Mouse (Mus musculus) stomach, embryonic 14.5 days (tissue): ENCODE measurements around the gene Ddost. TPM values are rescaled to one million over a fixed set of nuclear protein-coding genes. Genes with fewer than 3 reads are reported as not detected.
A peak's percentile ranks its signal among the peaks of the same experiment; 100 is the strongest.

Source experiments
- ATAC-seq: fragments of 200-750 bp; cut with Nextera tagmentation; 2 replicates; pipeline ENCODE4 v1.8.0; 2017; ENCODE audit warnings: low read depth, moderate TSS enrichment; ENCODE audit not compliant: insufficient number of reproducible peaks, insufficient read depth, low FRiP score
- H3K27ac ChIP-seq: fragments of 300-500 bp; sonication (generic); 2 replicates; pipeline ENCODE4 v1.5.1; 2014; ENCODE audit warnings: mild to moderate bottlenecking, low read length, moderate library complexity, mixed read lengths
- H3K27me3 ChIP-seq: fragments of 300-500 bp; sonication (generic); 2 replicates; pipeline ENCODE4 v1.6.1; 2014; ENCODE audit warnings: low read length, control low read depth, mixed read lengths; ENCODE audit not compliant: control insufficient read depth, insufficient read depth
- H3K36me3 ChIP-seq: fragments of 300-500 bp; sonication (generic); 2 replicates; pipeline ENCODE4 v1.6.1; 2014; ENCODE audit warnings: mild to moderate bottlenecking, control low read depth, low read length, moderate library complexity, mixed read lengths; ENCODE audit not compliant: control insufficient read depth, insufficient read depth
- H3K4me1 ChIP-seq: fragments of 300-500 bp; sonication (generic); 2 replicates; pipeline ENCODE4 v1.6.1; 2014; ENCODE audit warnings: low read length, control low read depth, mixed read lengths; ENCODE audit not compliant: control insufficient read depth, insufficient read depth
- H3K4me2 ChIP-seq: fragments of 300-500 bp; sonication (generic); replicated peaks from 2 replicates; pipeline ENCODE4 v1.6.1; 2014; ENCODE audit warnings: low read depth, low read length, control low read depth
- H3K4me3 ChIP-seq: fragments of 300-500 bp; sonication (generic); 2 replicates; pipeline ENCODE4 v1.5.1; 2014; ENCODE audit warnings: low read depth, low read length, control low read depth
- H3K9ac ChIP-seq: fragments of 300-500 bp; sonication (generic); replicated peaks from 2 replicates; pipeline ENCODE4 v1.6.1; 2014; ENCODE audit warnings: low read depth, mild to moderate bottlenecking, control low read depth, low read length, moderate library complexity, mixed read lengths
- H3K9me3 ChIP-seq: fragments of 300-500 bp; sonication (generic); 2 replicates; pipeline ENCODE4 v1.6.1; 2016; ENCODE audit warnings: low read depth, low read length, control low read depth; ENCODE audit not compliant: control insufficient read depth
- WGBS: fragments of 180-500 bp; shearing (Covaris S2); extraction: QIAGEN DNeasy Blood & Tissue Kit; methylation state at CpG from one replicate; pipeline ENCODE4 v1.1.7; 2014; 5-methylcytosine and 5-hydroxymethylcytosine counted together
- polyA plus RNA-seq: library from polyadenylated mRNA; unstranded; fragments of >200 nt; fragmentation: Nextera tagmentation; extraction: Ambion mirVana; gene quantifications from 2 replicates; pipeline ENCODE4 v1.2.1, GENCODE M21; 2014

Gene Ddost
- polyA plus RNA-seq: 351 and 363 TPM in 2 replicates

- ATAC-seq: peak; percentile 98
- peak within 1 kb of the TSS; percentile 74 for H3K9ac ChIP-seq
- H3K4me1 ChIP-seq: peaks cover 9% of the 10 kb centered on the region; the same call in 1 of the 2 replicates
- H3K27me3 ChIP-seq: no peaks in the 10 kb centered on the region
- H3K4me3 ChIP-seq: peak within 1 kb of the TSS; percentile 79
- H3K36me3 ChIP-seq: peaks cover 23% of the 10 kb centered on the region
- peak within 1 kb of the TSS; percentile 85 for H3K4me2 ChIP-seq
- under 1% methylated on average over 64 of the region's 64 CpGs for WGBS
- H3K27ac ChIP-seq: peak within 1 kb of the TSS; percentile 61
- no peaks in the 10 kb centered on the region for H3K9me3 ChIP-seq
Measured at GRCm38 (mm10) chr4:138304340-138305104, at the start of gene Ddost. Gene Ddost (plus strand): TSS chr4:138304730.

- no peak for ATAC-seq
- no peaks in the 10 kb centered on the region for H3K36me3 ChIP-seq
- no peak overlapping the region for H3K4me3 ChIP-seq
- H3K27me3 ChIP-seq: 0 out of 2 replicates have a peak, but pooled peaks cover 8% of the 10 kb centered on the region
- H3K4me1 ChIP-seq: peaks cover 3% of the 10 kb centered on the region; the same call in 1 of the 2 replicates
- WGBS: 82% methylated on average over 22 of the region's 22 CpGs
- H3K4me2 ChIP-seq: no peak overlapping the region
- no peak overlapping the region for H3K9ac ChIP-seq
- H3K27ac ChIP-seq: no peak overlapping the region
- no peaks in the 10 kb centered on the region for H3K9me3 ChIP-seq
Measured at GRCm38 (mm10) chr4:138257116-138257687, 47.3 kb upstream of the Ddost start.

GRCm38 (mm10) chr4:138258663-138259062, 45.9 kb upstream of the Ddost start:
- Histone ChIP-seq H3K9ac (no peak overlapping the region), H3K27ac (no peak overlapping the region), H3K36me3 (no peaks in the 10 kb centered on the region), H3K4me1 (0 out of 2 replicates have a peak, but pooled peaks cover 4% of the 10 kb centered on the region), H3K27me3 (0 out of 2 replicates have a peak, but pooled peaks cover under 1% of the 10 kb centered on the region), H3K4me3 (no peak overlapping the region), H3K4me2 (no peak overlapping the region), H3K9me3 (no peaks in the 10 kb centered on the region)
- no peak for ATAC-seq
- 82% methylated on average over 7 of the region's 7 CpGs for WGBS

- Histone ChIP-seq H3K36me3 (no peaks in the 10 kb centered on the region), H3K27ac (no peak overlapping the region), H3K27me3 (no peaks in the 10 kb centered on the region; the same call in 1 of the 2 replicates), H3K9me3 (no peaks in the 10 kb centered on the region), H3K4me2 (no peak overlapping the region), H3K9ac (no peak overlapping the region), H3K4me1 (0 out of 2 replicates have a peak, but pooled peaks cover 4% of the 10 kb centered on the region), H3K4me3 (no peak overlapping the region)
- ATAC-seq: no peak
- 80% methylated on average over 5 of the region's 5 CpGs for WGBS
Measured at GRCm38 (mm10) chr4:138259482-138259881, 45.0 kb upstream of the Ddost start.

- Histone ChIP-seq H3K9me3 (no peaks in the 10 kb centered on the region), H3K4me1 (0 out of 2 replicates have a peak, but pooled peaks cover 4% of the 10 kb centered on the region), H3K27ac (no peak overlapping the region), H3K4me3 (peak overlapping the region; percentile 55), H3K9ac (peak overlapping the region; percentile 26; the same call in 1 of the 2 replicates), H3K27me3 (no peaks in the 10 kb centered on the region; the same call in 1 of the 2 replicates), H3K4me2 (peak overlapping the region; percentile 88), H3K36me3 (no peaks in the 10 kb centered on the region)
- under 1% methylated on average over 75 of the region's 78 CpGs for WGBS
- ATAC-seq: peak; percentile 87
Measured at GRCm38 (mm10) chr4:138261843-138262681, 42.5 kb upstream of the Ddost start.

- Histone ChIP-seq H3K9me3 (no peaks in the 10 kb centered on the region), H3K27ac (no peak overlapping the region), H3K4me1 (0 out of 2 replicates have a peak, but pooled peaks cover 1% of the 10 kb centered on the region), H3K4me3 (no peak overlapping the region), H3K9ac (no peak overlapping the region), H3K27me3 (no peaks in the 10 kb centered on the region; the same call in 1 of the 2 replicates), H3K36me3 (no peaks in the 10 kb centered on the region), H3K4me2 (no peak overlapping the region)
- 79% methylated on average over 10 of the region's 10 CpGs for WGBS
- ATAC-seq: no peak
Measured at GRCm38 (mm10) chr4:138267869-138268268, 36.7 kb upstream of the Ddost start.

- Histone ChIP-seq H3K4me3 (no peak overlapping the region), H3K36me3 (no peaks in the 10 kb centered on the region), H3K27me3 (no peaks in the 10 kb centered on the region), H3K4me2 (no peak overlapping the region), H3K9ac (no peak overlapping the region), H3K4me1 (no peaks in the 10 kb centered on the region), H3K9me3 (no peaks in the 10 kb centered on the region), H3K27ac (no peak overlapping the region)
- 64% methylated on average over 14 of the region's 14 CpGs for WGBS
- ATAC-seq: peak; percentile 64; the same call in 1 of the 2 replicates
Measured at GRCm38 (mm10) chr4:138272011-138272997, 32.2 kb upstream of the Ddost start.
